Mouse (Mus musculus): ENCODE data around the gene Fndc10. TPM values are rescaled to one million over a fixed set of nuclear protein-coding genes. Genes with fewer than 3 reads are reported as not detected.

The Fndc10 gene
- polyA plus RNA-seq, 1 experiment from 2014 or later: 0.86 TPM

- H3K27ac ChIP-seq (ENCODE audit: low read depth, low read length): no peak overlapping the region
- peak overlapping the region; percentile 93 for H3K4me2 ChIP-seq
- ATAC-seq (replicated peaks; ENCODE audit: low FRiP score) (no peak), DNase-seq (ENCODE audit: low spot score) (no peak)
- no peak overlapping the region for H3K9ac ChIP-seq (ENCODE audit: low read depth, low read length)
- 81% methylated on average over 4 of the region's 4 CpGs for WGBS
- no peaks in the 10 kb centered on the region for H3K36me3 ChIP-seq (ENCODE audit: control insufficient read depth, insufficient read depth, low read length)
- H3K27me3 ChIP-seq (replicated peaks; ENCODE audit: control insufficient read depth, insufficient read depth, low read length): peaks cover 45% of the 10 kb centered on the region
- H3K4me3 ChIP-seq (ENCODE audit: low read depth, low read length): no peak overlapping the region
- H3K9me3 ChIP-seq (ENCODE audit: control insufficient read depth, low read length): no peaks in the 10 kb centered on the region
- H3K4me1 ChIP-seq (replicated peaks; ENCODE audit: control insufficient read depth, insufficient read depth, low read length): 0 out of 2 replicates have a peak, but pooled peaks cover 2% of the 10 kb centered on the region
Measured at GRCm38 (mm10) chr4:155695531-155696062, 1.5 kb downstream of the Fndc10 start.

GRCm38 (mm10) chr4:155696261-155697255 lies 2.4 kb downstream of the Fndc10 start:
- Histone ChIP-seq H3K36me3 (ENCODE audit: control insufficient read depth, insufficient read depth, low read length) (no peaks in the 10 kb centered on the region), H3K4me1 (replicated peaks; ENCODE audit: control insufficient read depth, insufficient read depth, low read length) (0 out of 2 replicates have a peak, but pooled peaks cover 2% of the 10 kb centered on the region), H3K27ac (ENCODE audit: low read depth, low read length) (no peak overlapping the region), H3K9ac (ENCODE audit: low read depth, low read length) (no peak overlapping the region), H3K4me2 (no peak overlapping the region), H3K4me3 (ENCODE audit: low read depth, low read length) (no peak overlapping the region), H3K9me3 (ENCODE audit: control insufficient read depth, low read length) (no peaks in the 10 kb centered on the region), H3K27me3 (replicated peaks; ENCODE audit: control insufficient read depth, insufficient read depth, low read length) (peaks cover 45% of the 10 kb centered on the region)
- WGBS: 64% methylated on average over 16 of the region's 16 CpGs
- ATAC-seq (replicated peaks; ENCODE audit: low FRiP score) (no peak), DNase-seq (ENCODE audit: low spot score) (no peak)

- H3K27me3 ChIP-seq (replicated peaks; ENCODE audit: control insufficient read depth, insufficient read depth, low read length): peaks cover 16% of the 10 kb centered on the region
- H3K4me2 ChIP-seq: no peak overlapping the region
- H3K9me3 ChIP-seq (ENCODE audit: control insufficient read depth, low read length): no peaks in the 10 kb centered on the region
- no peak overlapping the region for H3K9ac ChIP-seq (ENCODE audit: low read depth, low read length)
- peaks cover 6% of the 10 kb centered on the region; the same call in 1 of the 2 replicates for H3K4me1 ChIP-seq (replicated peaks; ENCODE audit: control insufficient read depth, insufficient read depth, low read length)
- no peak overlapping the region for H3K4me3 ChIP-seq (ENCODE audit: low read depth, low read length)
- ATAC-seq (replicated peaks; ENCODE audit: low FRiP score) (no peak), DNase-seq (ENCODE audit: low spot score) (no peak)
- H3K36me3 ChIP-seq (ENCODE audit: control insufficient read depth, insufficient read depth, low read length): no peaks in the 10 kb centered on the region
- H3K27ac ChIP-seq (ENCODE audit: low read depth, low read length): no peak overlapping the region
Measured at GRCm38 (mm10) chr4:155700425-155700824, 6.3 kb downstream of the Fndc10 start.

GRCm38 (mm10) chr4:155703425-155703929 lies 9.3 kb downstream of the Fndc10 start:
- Histone ChIP-seq H3K27ac (ENCODE audit: low read depth, low read length) (no peak overlapping the region), H3K4me3 (ENCODE audit: low read depth, low read length) (no peak overlapping the region), H3K9me3 (ENCODE audit: control insufficient read depth, low read length) (no peaks in the 10 kb centered on the region), H3K27me3 (replicated peaks; ENCODE audit: control insufficient read depth, insufficient read depth, low read length) (no peaks in the 10 kb centered on the region), H3K4me1 (replicated peaks; ENCODE audit: control insufficient read depth, insufficient read depth, low read length) (peaks cover 15% of the 10 kb centered on the region), H3K36me3 (ENCODE audit: control insufficient read depth, insufficient read depth, low read length) (no peaks in the 10 kb centered on the region; the same call in 1 of the 2 replicates), H3K4me2 (peak overlapping the region; percentile 85), H3K9ac (ENCODE audit: low read depth, low read length) (no peak overlapping the region)
- no peak for ATAC-seq (replicated peaks; ENCODE audit: low FRiP score)
- WGBS: 91% methylated on average over 4 of the region's 4 CpGs
- no peak for DNase-seq (ENCODE audit: low spot score)

GRCm38 (mm10) chr4:155704721-155705591 lies 10.8 kb downstream of the Fndc10 start, which contains the start of gene Ssu72:
TSS of gene Ssu72 (plus strand) at chr4:155704800.
- peak within 1 kb of the TSS; percentile 95 for H3K27ac ChIP-seq (ENCODE audit: low read depth, low read length)
- no peaks in the 10 kb centered on the region for H3K27me3 ChIP-seq (replicated peaks; ENCODE audit: control insufficient read depth, insufficient read depth, low read length)
- H3K4me1 ChIP-seq (replicated peaks; ENCODE audit: control insufficient read depth, insufficient read depth, low read length): peaks cover 20% of the 10 kb centered on the region
- peak within 1 kb of the TSS; percentile 84 for H3K4me3 ChIP-seq (ENCODE audit: low read depth, low read length)
- H3K36me3 ChIP-seq (ENCODE audit: control insufficient read depth, insufficient read depth, low read length): no peaks in the 10 kb centered on the region; the same call in 1 of the 2 replicates
- under 1% methylated on average over 83 of the region's 83 CpGs for WGBS
- no peaks in the 10 kb centered on the region for H3K9me3 ChIP-seq (ENCODE audit: control insufficient read depth, low read length)
- H3K4me2 ChIP-seq: peak within 1 kb of the TSS; percentile 85
- DNase-seq (ENCODE audit: low spot score) (peak; percentile 97), ATAC-seq (replicated peaks; ENCODE audit: low FRiP score) (peak; percentile 92)
- peak within 1 kb of the TSS; percentile 87 for H3K9ac ChIP-seq (ENCODE audit: low read depth, low read length)

GRCm38 (mm10) chr4:155705592-155705929 lies 11.4 kb downstream of the Fndc10 start:
- no peak for ATAC-seq (replicated peaks; ENCODE audit: low FRiP score)
- Histone ChIP-seq H3K4me1 (replicated peaks; ENCODE audit: control insufficient read depth, insufficient read depth, low read length) (peaks cover 20% of the 10 kb centered on the region), H3K9ac (ENCODE audit: low read depth, low read length) (peak overlapping the region; percentile 87), H3K27ac (ENCODE audit: low read depth, low read length) (peak overlapping the region; percentile 95), H3K4me2 (peak overlapping the region; percentile 85), H3K4me3 (ENCODE audit: low read depth, low read length) (peak overlapping the region; percentile 84), H3K27me3 (replicated peaks; ENCODE audit: control insufficient read depth, insufficient read depth, low read length) (no peaks in the 10 kb centered on the region), H3K36me3 (ENCODE audit: control insufficient read depth, insufficient read depth, low read length) (no peaks in the 10 kb centered on the region; the same call in 1 of the 2 replicates), H3K9me3 (ENCODE audit: control insufficient read depth, low read length) (no peaks in the 10 kb centered on the region)
- no peak for DNase-seq (ENCODE audit: low spot score)
- under 1% methylated on average over 19 of the region's 19 CpGs for WGBS

- Histone ChIP-seq H3K4me2 (no peak overlapping the region), H3K27ac (ENCODE audit: low read depth, low read length) (no peak overlapping the region), H3K36me3 (ENCODE audit: control insufficient read depth, insufficient read depth, low read length) (no peaks in the 10 kb centered on the region; the same call in 1 of the 2 replicates), H3K4me3 (ENCODE audit: low read depth, low read length) (no peak overlapping the region), H3K27me3 (replicated peaks; ENCODE audit: control insufficient read depth, insufficient read depth, low read length) (no peaks in the 10 kb centered on the region), H3K9ac (ENCODE audit: low read depth, low read length) (no peak overlapping the region), H3K4me1 (replicated peaks; ENCODE audit: control insufficient read depth, insufficient read depth, low read length) (peaks cover 22% of the 10 kb centered on the region), H3K9me3 (ENCODE audit: control insufficient read depth, low read length) (no peaks in the 10 kb centered on the region)
- ATAC-seq (replicated peaks; ENCODE audit: low FRiP score): no peak
- 68% methylated on average over 2 of the region's 2 CpGs for WGBS
- DNase-seq (ENCODE audit: low spot score): no peak
Measured at GRCm38 (mm10) chr4:155708582-155708981, 14.4 kb downstream of the Fndc10 start.

GRCm38 (mm10) chr4:155708988-155709387 lies 14.8 kb downstream of the Fndc10 start:
- Histone ChIP-seq H3K9me3 (ENCODE audit: control insufficient read depth, low read length) (no peaks in the 10 kb centered on the region), H3K4me2 (no peak overlapping the region), H3K27me3 (replicated peaks; ENCODE audit: control insufficient read depth, insufficient read depth, low read length) (no peaks in the 10 kb centered on the region), H3K4me1 (replicated peaks; ENCODE audit: control insufficient read depth, insufficient read depth, low read length) (peaks cover 19% of the 10 kb centered on the region), H3K36me3 (ENCODE audit: control insufficient read depth, insufficient read depth, low read length) (no peaks in the 10 kb centered on the region; the same call in 1 of the 2 replicates), H3K27ac (ENCODE audit: low read depth, low read length) (no peak overlapping the region), H3K4me3 (ENCODE audit: low read depth, low read length) (no peak overlapping the region), H3K9ac (ENCODE audit: low read depth, low read length) (no peak overlapping the region)
- DNase-seq (ENCODE audit: low spot score) (no peak), ATAC-seq (replicated peaks; ENCODE audit: low FRiP score) (no peak)
